Mouse (Mus musculus): ENCODE results near the gene 8030474K03Rik. TPM values are rescaled to one million over a fixed set of nuclear protein-coding genes. Genes with fewer than 3 reads are reported as not detected.
A peak's percentile ranks its signal among the peaks of the same experiment; 100 is the strongest.
"Not testable (repeated sequence)": the region's sequence is repeated elsewhere in the genome, so short reads cannot be mapped to it uniquely, and the experiment has no call there.

The 8030474K03Rik gene
- total RNA-seq (2021) (not detected), polyA plus RNA-seq (2012; rRNA removed) (not detected in 2 replicates)
- long read RNA-seq: 0 reads

DNA sequence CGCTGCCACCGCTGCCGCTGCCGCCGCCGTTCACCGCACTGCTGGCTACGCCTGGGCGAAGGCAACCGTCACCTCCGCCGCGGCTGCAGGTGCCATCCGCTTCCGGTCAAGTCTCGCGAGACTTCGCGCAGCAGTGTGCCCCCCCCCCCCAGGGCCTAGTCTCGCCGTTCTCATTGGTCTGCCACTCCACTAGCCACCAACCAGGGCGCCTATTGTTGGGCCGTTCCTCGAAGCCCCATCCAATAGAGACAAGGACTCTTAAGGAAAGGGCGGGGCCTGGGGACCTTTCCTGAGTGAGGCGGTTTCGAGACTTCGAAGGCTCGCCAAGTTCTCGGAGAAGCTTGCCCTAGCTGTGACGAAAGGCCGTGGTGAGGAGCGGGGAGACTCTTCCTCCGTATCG is at the start of gene 8030474K03Rik, which contains the start of gene Gm4779:
TSS of gene 8030474K03Rik (plus strand) at position 315 of the 400 bp plus-strand sequence.
TSS of gene Gm4779 (minus strand) at position 82 of the 400 bp plus-strand sequence.
- no peak for DNase-seq

DNA sequence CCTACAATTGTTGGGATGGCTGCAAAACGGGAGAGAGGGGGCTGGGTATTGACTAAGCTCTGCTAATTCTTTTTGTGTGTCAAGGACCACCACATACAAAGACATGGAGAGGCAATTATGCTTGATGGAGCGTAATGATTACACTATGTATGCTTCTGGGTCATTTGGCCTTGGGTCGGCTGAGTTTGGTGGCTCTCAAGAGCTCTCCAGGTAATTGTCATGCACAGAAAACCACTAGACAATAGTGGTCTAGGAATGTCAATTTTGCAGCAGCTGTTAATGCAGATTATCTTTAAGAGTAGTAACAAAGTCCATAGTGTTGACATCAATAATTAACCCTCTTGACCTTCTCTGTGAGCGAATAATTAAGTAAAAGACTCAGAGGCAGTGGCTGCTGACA is 44.3 kb upstream of the 8030474K03Rik start:
- no peak for DNase-seq

DNA sequence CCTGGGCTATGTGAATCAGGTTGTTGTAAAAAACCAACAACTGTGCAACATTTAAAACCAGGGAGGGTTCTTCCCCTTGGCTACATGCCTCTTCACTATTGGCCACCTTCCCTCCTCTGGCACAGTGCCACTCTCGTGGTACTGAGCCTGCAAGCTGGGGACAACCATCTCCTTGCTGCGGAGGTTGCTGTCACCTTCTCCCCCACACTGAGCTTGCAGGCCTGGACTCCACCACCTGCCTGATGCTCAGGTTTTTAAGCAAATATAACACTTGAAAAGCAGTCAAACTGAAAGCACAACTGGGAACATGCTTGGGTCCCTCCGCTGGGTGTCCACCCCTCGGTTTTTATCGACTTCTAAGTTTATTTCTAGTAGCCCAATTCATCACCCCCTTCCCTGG is 40.0 kb upstream of the 8030474K03Rik start:
- DNase-seq: peak; percentile 9

DNA sequence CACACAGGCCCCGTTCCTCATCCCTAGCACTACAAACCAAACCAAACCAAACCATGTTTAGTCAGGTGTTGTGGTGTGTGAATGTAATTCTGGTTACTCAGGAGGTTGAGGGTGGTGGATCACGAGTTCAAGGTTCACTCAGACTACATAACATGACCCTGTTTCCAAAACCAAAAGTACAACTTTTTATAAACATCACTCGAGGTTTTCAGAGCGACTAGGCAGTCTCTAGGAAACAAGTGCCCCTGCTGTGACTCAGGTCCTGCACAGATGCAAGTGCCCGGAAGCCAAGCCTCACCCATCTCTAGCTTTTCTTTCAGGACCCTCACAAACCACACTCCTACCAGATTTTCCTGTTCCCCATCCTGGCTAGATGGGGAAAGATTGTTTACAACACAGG is 29.8 kb upstream of the 8030474K03Rik start:
- no peak for DNase-seq

DNA sequence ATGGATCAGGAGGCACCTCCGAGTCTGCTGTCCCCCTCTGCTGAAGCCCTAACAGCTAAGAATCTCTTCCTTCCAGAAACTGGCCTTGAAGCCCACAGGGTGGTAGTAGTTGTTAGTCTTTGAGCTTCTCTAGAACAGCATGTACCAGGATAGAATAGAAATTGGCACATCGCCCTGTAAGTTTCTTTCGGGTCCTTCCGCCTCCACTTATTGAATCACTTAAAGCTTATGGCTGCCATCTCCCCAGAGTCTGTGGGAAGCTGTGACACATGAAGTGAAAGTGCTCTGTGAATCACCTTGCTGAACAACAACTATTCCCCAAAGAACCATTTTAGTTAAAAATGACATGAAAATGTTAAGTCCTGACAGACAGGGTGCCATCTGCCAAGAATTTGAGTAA is 29.3 kb upstream of the 8030474K03Rik start:
- DNase-seq: no peak

DNA sequence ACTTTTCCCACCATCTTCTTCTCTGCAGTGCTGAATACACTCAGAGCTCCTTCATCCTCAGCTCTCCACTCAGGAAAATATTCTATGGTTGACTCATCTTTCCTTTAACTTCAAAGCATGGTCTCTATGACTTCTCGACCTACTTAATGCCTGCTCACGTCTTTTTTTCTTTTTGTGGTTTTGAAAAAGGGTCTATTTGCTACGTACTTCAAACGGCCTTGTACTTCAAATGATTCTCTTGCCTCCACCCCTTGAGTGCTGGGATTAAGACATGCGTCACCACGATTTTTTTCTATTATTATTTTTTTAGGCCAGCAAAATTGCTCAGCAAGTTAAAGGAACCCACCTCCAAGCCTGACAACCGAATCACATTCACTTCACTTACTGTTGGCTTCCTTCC is 27.2 kb upstream of the 8030474K03Rik start:
- no peak for DNase-seq

DNA sequence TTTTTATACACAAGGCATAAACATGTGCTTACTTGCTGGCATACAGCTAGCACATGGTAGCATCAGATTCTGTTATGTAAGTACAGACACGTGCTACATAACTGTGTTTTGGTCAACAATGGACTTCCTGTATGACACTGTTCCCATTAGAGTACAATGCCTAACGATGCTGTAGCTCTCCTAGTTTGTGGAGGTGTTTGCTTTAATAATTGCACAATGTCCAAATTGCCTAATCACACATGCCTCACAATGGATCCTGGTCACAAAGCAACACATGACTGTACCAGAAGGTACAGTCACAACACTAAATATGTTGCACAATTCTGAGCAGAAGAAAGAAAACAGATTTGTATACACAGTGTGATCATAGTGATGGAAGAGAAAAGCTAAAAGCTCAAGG is 25.0 kb upstream of the 8030474K03Rik start:
- DNase-seq: no peak

DNA sequence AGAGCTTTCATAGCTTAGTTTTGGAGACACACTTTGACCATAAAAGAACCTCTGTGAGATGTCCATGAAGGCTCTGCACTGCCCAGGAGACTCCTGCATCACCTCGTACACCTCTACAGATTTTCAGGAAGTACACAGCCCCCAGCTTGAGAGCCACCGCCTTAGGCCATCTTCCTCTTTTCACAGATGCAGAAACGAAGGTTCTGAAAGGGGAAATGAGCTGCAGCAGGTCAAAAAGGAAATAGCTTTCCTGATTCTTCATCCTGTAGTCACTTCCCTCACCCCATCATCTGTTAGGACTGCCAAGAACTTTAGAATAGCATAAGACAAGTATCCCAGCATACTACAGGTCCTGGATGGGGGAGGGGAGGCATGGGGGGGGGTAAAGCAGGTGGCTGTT is 24.1 kb upstream of the 8030474K03Rik start:
- no peak for DNase-seq

DNA sequence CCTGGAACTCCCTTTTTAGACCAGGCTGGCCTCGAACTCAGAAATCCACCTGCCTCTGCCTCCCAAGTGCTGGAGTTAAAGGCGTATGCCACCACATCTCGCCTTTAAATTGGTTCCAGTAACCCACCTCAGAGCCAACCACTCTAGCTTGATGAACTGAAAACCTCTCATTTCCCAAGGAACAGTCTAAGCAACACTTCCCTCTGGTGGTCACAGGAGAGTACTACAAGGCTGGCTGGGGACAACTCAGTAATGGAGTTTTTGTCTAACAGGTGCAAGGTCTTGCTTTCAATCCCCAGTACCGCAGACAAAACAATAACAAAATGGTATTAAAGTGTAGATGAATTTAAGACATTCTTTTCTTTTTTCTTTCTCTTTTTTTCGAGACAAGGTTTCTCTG is 22.4 kb upstream of the 8030474K03Rik start:
- DNase-seq: peak; percentile 37

DNA sequence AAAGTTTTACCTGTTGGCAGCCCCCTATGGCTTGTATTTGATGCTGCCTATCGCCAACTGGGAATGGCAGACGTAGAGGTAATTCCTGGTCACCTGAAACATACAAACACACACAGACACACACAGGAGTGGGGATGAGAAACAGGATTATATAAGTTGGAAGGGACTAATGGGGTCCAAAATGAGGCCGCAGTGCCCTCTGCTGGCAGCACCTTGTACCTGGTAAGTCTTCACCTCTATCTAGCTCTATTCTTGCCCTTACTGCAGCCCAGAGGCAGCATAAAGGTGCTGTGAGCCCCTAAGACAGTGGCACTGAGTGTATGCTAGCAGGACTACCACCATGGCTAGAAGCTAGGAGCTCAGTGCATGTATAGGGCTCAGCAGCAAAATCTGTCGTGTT is 2.9 kb upstream of the 8030474K03Rik start:
- peak; percentile 38 for DNase-seq

DNA sequence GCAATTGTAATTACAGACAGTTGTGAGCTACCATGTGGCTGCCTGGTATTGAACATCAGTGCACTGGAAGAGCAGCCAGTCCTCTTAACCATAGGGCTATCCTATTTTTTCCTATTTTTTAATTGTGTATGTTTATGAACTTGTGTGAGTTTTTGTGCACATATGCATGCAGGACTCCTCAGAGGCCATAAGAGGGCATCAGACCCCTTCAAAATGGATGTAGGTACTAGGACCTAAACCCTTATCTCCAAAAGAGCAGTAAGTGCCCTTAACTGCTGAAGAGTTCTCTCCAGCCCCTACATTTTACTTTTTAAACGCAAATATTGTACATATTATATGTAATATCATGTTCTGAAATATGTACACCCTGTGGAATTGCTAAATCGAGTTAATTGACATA is 11.1 kb downstream of the 8030474K03Rik start:
- DNase-seq: no peak

DNA sequence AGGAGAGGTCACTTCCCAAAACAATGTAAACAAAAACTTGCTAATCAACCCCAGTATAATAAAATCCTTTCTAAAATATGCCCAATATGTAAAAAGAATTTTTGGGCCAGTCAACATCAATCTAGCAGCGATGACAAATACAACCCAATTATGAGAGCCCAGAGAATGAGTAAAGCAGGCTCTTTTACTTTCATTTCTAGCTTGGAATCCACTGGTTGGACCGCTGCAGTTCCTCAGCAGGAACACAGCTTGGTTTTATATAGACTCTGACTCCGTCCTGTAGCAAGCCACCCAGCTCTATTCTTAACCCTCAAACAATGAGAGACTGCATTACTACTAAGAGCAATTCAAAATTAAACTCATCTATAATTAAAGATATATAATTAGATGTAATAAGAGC is 17.3 kb downstream of the 8030474K03Rik start:
- DNase-seq: no peak

DNA sequence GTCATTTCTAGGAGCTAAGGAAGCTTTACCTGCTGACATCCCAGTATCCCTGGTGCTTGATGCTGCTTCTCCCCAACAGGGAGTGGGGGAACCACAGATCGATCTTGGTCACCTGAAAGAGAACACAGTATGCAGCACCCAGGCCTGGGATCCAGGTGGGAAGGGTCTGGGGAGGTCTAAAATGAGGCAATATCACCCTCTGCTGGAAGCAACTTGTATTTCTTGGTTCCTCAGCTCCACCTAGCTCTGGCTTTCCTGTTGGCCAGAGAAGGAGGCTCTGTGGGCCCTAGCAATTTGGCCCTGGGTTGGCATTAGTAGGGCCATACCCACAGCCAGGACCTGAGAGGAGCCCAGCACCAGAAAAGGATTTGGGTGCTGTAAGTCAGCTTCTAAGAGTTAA is 24.7 kb downstream of the 8030474K03Rik start:
- no peak for DNase-seq

DNA sequence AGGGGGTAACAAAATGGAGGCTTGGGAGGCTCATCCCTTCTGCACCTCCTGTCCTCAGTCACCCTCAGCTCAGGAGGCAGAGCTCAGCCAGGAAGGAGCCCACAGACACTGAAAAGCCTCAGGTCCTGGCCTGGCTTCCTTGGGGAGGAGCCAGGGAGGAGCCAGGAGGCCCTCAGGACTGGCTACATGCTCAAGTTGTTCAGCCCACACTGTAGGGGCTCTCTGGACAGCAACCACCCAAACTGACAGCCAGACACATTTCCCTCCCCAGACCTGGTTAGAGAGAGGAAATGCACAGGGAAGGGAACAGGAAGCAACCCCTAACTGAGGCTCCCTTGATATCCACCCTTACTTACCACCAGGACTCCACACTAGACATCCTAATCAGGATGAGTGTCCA is 25.5 kb downstream of the 8030474K03Rik start:
- DNase-seq: not testable (repeated sequence)

DNA sequence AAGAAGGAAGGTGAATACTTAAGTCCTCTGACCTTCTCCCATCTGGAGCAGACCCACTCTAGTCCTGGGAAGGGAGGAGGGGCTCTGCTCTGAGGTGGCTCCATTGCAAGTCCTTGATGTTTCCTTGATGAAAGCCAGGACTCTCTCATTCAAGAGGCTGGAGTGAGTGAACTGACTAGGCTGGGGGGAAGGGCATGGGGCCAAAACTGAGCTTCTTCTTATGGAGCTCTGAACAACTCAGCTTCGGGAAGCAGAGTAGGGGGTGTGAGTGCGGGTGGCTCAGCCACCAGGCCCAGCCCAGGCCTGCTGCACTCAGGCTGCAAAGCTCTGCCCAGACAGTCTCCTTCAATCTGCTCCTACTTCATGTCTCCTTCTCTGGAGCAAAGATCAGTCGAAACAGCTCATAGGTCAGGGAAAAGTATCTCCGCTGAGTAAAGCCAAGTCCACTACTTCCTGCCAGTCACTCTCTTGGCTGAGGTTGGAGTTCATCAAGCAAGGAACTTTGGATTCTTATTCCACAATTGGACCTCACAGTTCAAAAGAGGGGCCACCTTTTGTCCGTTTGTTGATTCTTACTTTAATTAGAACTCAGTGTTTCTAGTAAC is 52.8 kb downstream of the 8030474K03Rik start:
- peak; percentile 13 for DNase-seq

Other genes starting within 250 kb of the 8030474K03Rik start
- 100 to 1,000 TPM; 124 to 159 TPM for gene Ogt, start 154.6 kb upstream of the 8030474K03Rik start, total RNA-seq (2021)
- 28.2 and 36.5 TPM in 2 replicates for gene Ogt, start 154.6 kb upstream of the 8030474K03Rik start, polyA plus RNA-seq (2012; rRNA removed)
- under 1 TPM; 0.20 to 0.31 TPM for gene Cxcr3, start 60.4 kb upstream of the 8030474K03Rik start, total RNA-seq (2021)
- 1.5 and 1.9 TPM in 2 replicates for gene Cxcr3, start 60.4 kb upstream of the 8030474K03Rik start, polyA plus RNA-seq (2012; rRNA removed)
- gene Gm4779, start 233 bp upstream of the 8030474K03Rik start, total RNA-seq (2021): under 1 TPM in 1 of 2 experiments, not detected in 1; 0.41 TPM
- gene Gm4779, start 233 bp upstream of the 8030474K03Rik start, polyA plus RNA-seq (2012; rRNA removed): 0.34 TPM in 1 of 2 replicates, not detected in the other
- 1 to 10 TPM; 2.9 to 8.4 TPM for gene Nhsl2, start 54.7 kb downstream of the 8030474K03Rik start, total RNA-seq (2021)
- 2.5 and 6.9 TPM in 2 replicates for gene Nhsl2, start 54.7 kb downstream of the 8030474K03Rik start, polyA plus RNA-seq (2012; rRNA removed)